Mouse (Mus musculus) stomach, postnatal 0 days (tissue): ENCODE results near the gene Tyro3.

Source experiments
- CTCF ChIP-seq: IDR thresholded peaks from 2 replicates; pipeline ENCODE4 v1.5.1; 2016; ENCODE audit warnings: antibody characterized with exemption, low read depth, mild to moderate bottlenecking, moderate library complexity
- EP300 ChIP-seq: optimal IDR thresholded peaks from 2 replicates; pipeline ENCODE3; 2016; ENCODE audit warnings: antibody characterized with exemption

DNA sequence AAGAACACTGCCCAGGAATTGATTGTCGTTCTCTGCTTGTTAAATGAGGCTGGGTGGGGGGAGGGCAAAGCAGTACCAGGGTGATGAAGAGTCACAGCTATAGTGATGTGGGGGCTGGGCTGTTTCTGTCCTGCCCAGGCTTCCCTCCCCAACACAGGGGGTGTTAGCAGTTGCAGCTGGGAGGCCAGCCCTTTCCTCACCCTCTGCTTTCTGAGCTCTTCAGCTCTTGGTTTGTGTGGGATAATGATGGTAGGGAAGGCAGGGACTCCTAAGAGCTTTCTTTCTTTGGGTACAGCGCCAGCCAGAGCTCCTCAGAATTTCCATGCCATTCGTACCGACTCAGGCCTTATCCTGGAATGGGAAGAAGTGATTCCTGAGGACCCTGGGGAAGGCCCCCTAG lies 10.9 kb downstream of the Tyro3 start:
- TF ChIP-seq EP300, result no peak
- TF ChIP-seq CTCF, result no peak
